Mouse (Mus musculus): ENCODE results near the gene Dolpp1. TPM values are rescaled to one million over a fixed set of nuclear protein-coding genes. Genes with fewer than 3 reads are reported as not detected.

Gene Dolpp1
- total RNA-seq (2012; rRNA removed) = 55.6 and 87.0 TPM in 2 replicates

- H3K4me1 ChIP-seq (ENCODE audit: control insufficient read depth in 2 of 2, insufficient read depth in 2 of 2, low read length in 2 of 2, poor library complexity in 1 of 2) = peaks cover 3 to 12% of the 10 kb centered on the region in 2 experiments; a peak in 1 of 4 replicates
- peaks cover 4% of the 10 kb centered on the region; the same call in 1 of the 2 replicates for H3K36me3 ChIP-seq (ENCODE audit: control insufficient read depth, insufficient read depth, low read length, poor library complexity, severe bottlenecking)
- in situ Hi-C loops (cut with MboI; ENCODE audit: low sequenced_read_pairs in 2 of 2, unreplicated experiment in 2 of 2) = no loop called here
- H3K4me3 ChIP-seq (ENCODE audit: insufficient read depth in 1 of 2, low read depth in 1 of 2, low read length in 2 of 2, poor library complexity in 1 of 2, severe bottlenecking in 1 of 2) = peak within 1 kb of the TSS; percentile 86 to 89
- H3K27ac ChIP-seq (ENCODE audit: insufficient read depth, low read depth, low read length, poor library complexity, severe bottlenecking) = no peak within 1 kb of the TSS
- TF ChIP-seq CHD2 (IDR thresholded peaks at IDR 0.05; ENCODE audit: low read depth, low read length) (peak; percentile 96), ZNF384 (IDR thresholded peaks at IDR 0.05; ENCODE audit: low read depth, low read length) (no peak)
- peak within 1 kb of the TSS; percentile 81 for H3K9ac ChIP-seq (ENCODE audit: insufficient read depth, low read depth, low read length, poor library complexity, severe bottlenecking)
- H3K9me3 ChIP-seq (ENCODE audit: control insufficient read depth, insufficient read depth, low read depth, low read length) = no peaks in the 10 kb centered on the region
- peak; percentile 96 for DNase-seq (ENCODE audit: low read depth, low spot score)
Observed at GRCm38 (mm10) chr2:30392114-30392576, at the start of gene Dolpp1. Gene Dolpp1 (plus strand): TSS chr2:30392254.

- in situ Hi-C loops (cut with MboI; ENCODE audit: low sequenced_read_pairs in 2 of 2, unreplicated experiment in 2 of 2) = no loop called here
- no peaks in the 10 kb centered on the region for H3K4me1 ChIP-seq (ENCODE audit: control insufficient read depth in 2 of 2, insufficient read depth in 2 of 2, low read length in 2 of 2, poor library complexity in 1 of 2)
- DNase-seq (ENCODE audit: low read depth, low spot score) = no peak
- no peaks in the 10 kb centered on the region for H3K9me3 ChIP-seq (ENCODE audit: control insufficient read depth, insufficient read depth, low read depth, low read length)
- TF ChIP-seq ZNF384 (IDR thresholded peaks at IDR 0.05; ENCODE audit: low read depth, low read length) = no peak
- no peak for TF ChIP-seq MAFK (IDR thresholded peaks at IDR 0.05; ENCODE audit: insufficient read depth, low read depth, low read length)
- TF ChIP-seq CHD2 (IDR thresholded peaks at IDR 0.05; ENCODE audit: low read depth, low read length) = no peak
- TF ChIP-seq ZC3H11A (IDR thresholded peaks at IDR 0.05; ENCODE audit: borderline replicate concordance, low read depth, low read length) = no peak
- TF ChIP-seq HCFC1 (IDR thresholded peaks at IDR 0.05; ENCODE audit: borderline replicate concordance, insufficient read depth, low read length) = no peak
- no peak overlapping the region for H3K4me3 ChIP-seq (ENCODE audit: insufficient read depth in 1 of 2, low read depth in 1 of 2, low read length in 2 of 2, poor library complexity in 1 of 2, severe bottlenecking in 1 of 2)
- no peak overlapping the region for H3K9ac ChIP-seq (ENCODE audit: insufficient read depth, low read depth, low read length, poor library complexity, severe bottlenecking)
- H3K27ac ChIP-seq (ENCODE audit: insufficient read depth, low read depth, low read length, poor library complexity, severe bottlenecking) = no peak overlapping the region
- peaks cover 86% of the 10 kb centered on the region for H3K36me3 ChIP-seq (ENCODE audit: control insufficient read depth, insufficient read depth, low read length, poor library complexity, severe bottlenecking)
Observed at GRCm38 (mm10) chr2:30342544-30342943, 49.5 kb upstream of the Dolpp1 start.

GRCm38 (mm10) chr2:30343601-30344137 lies 48.4 kb upstream of the Dolpp1 start:
- no peak for DNase-seq (ENCODE audit: low read depth, low spot score)
- H3K9ac ChIP-seq (ENCODE audit: insufficient read depth, low read depth, low read length, poor library complexity, severe bottlenecking) = no peak overlapping the region

GRCm38 (mm10) chr2:30345971-30346676 lies 45.9 kb upstream of the Dolpp1 start:
- TF ChIP-seq HCFC1 (IDR thresholded peaks at IDR 0.05; ENCODE audit: borderline replicate concordance, insufficient read depth, low read length) (no peak), ZNF384 (IDR thresholded peaks at IDR 0.05; ENCODE audit: low read depth, low read length) (no peak)
- Histone ChIP-seq H3K27ac (ENCODE audit: insufficient read depth, low read depth, low read length, poor library complexity, severe bottlenecking) (no peak overlapping the region), H3K4me1 (ENCODE audit: control insufficient read depth in 2 of 2, insufficient read depth in 2 of 2, low read length in 2 of 2, poor library complexity in 1 of 2) (no peaks in the 10 kb centered on the region; a peak in 1 of 4 replicates), H3K9ac (ENCODE audit: insufficient read depth, low read depth, low read length, poor library complexity, severe bottlenecking) (no peak overlapping the region), H3K4me3 (ENCODE audit: insufficient read depth in 1 of 2, low read depth in 1 of 2, low read length in 2 of 2, poor library complexity in 1 of 2, severe bottlenecking in 1 of 2) (no peak overlapping the region), H3K36me3 (ENCODE audit: control insufficient read depth, insufficient read depth, low read length, poor library complexity, severe bottlenecking) (peaks cover 72% of the 10 kb centered on the region), H3K9me3 (ENCODE audit: control insufficient read depth, insufficient read depth, low read depth, low read length) (no peaks in the 10 kb centered on the region)
- in situ Hi-C loops (cut with MboI; ENCODE audit: low sequenced_read_pairs in 2 of 2, unreplicated experiment in 2 of 2) = no loop called here
- DNase-seq (ENCODE audit: low read depth, low spot score) = no peak

More at GRCm38 (mm10) chr2:30343601-30344137, 48.4 kb upstream of the Dolpp1 start:
- peaks cover 84% of the 10 kb centered on the region for H3K36me3 ChIP-seq (ENCODE audit: control insufficient read depth, insufficient read depth, low read length, poor library complexity, severe bottlenecking)
- in situ Hi-C loops (cut with MboI; ENCODE audit: low sequenced_read_pairs in 2 of 2, unreplicated experiment in 2 of 2) = no loop called here
- H3K27ac ChIP-seq (ENCODE audit: insufficient read depth, low read depth, low read length, poor library complexity, severe bottlenecking) = no peak overlapping the region
- H3K9me3 ChIP-seq (ENCODE audit: control insufficient read depth, insufficient read depth, low read depth, low read length) = no peaks in the 10 kb centered on the region
- no peak for TF ChIP-seq MAFK (IDR thresholded peaks at IDR 0.05; ENCODE audit: insufficient read depth, low read depth, low read length)
- no peak for TF ChIP-seq HCFC1 (IDR thresholded peaks at IDR 0.05; ENCODE audit: borderline replicate concordance, insufficient read depth, low read length)
- no peak for TF ChIP-seq ZC3H11A (IDR thresholded peaks at IDR 0.05; ENCODE audit: borderline replicate concordance, low read depth, low read length)
- H3K4me1 ChIP-seq (ENCODE audit: control insufficient read depth in 2 of 2, insufficient read depth in 2 of 2, low read length in 2 of 2, poor library complexity in 1 of 2) = no peaks in the 10 kb centered on the region
- no peak overlapping the region for H3K4me3 ChIP-seq (ENCODE audit: insufficient read depth in 1 of 2, low read depth in 1 of 2, low read length in 2 of 2, poor library complexity in 1 of 2, severe bottlenecking in 1 of 2)

- Histone ChIP-seq H3K9ac (ENCODE audit: insufficient read depth, low read depth, low read length, poor library complexity, severe bottlenecking) (no peak overlapping the region), H3K9me3 (ENCODE audit: control insufficient read depth, insufficient read depth, low read depth, low read length) (no peaks in the 10 kb centered on the region), H3K27ac (ENCODE audit: insufficient read depth, low read depth, low read length, poor library complexity, severe bottlenecking) (no peak overlapping the region), H3K36me3 (ENCODE audit: control insufficient read depth, insufficient read depth, low read length, poor library complexity, severe bottlenecking) (peaks cover 47% of the 10 kb centered on the region), H3K4me3 (ENCODE audit: insufficient read depth in 1 of 2, low read depth in 1 of 2, low read length in 2 of 2, poor library complexity in 1 of 2, severe bottlenecking in 1 of 2) (no peak overlapping the region), H3K4me1 (ENCODE audit: control insufficient read depth in 2 of 2, insufficient read depth in 2 of 2, low read length in 2 of 2, poor library complexity in 1 of 2) (no peaks in the 10 kb centered on the region; a peak in 1 of 4 replicates)
- in situ Hi-C loops (cut with MboI; ENCODE audit: low sequenced_read_pairs in 2 of 2, unreplicated experiment in 2 of 2) = no loop called here
- no peak for DNase-seq (ENCODE audit: low read depth, low spot score)
- no peak for TF ChIP-seq CHD2 (IDR thresholded peaks at IDR 0.05; ENCODE audit: low read depth, low read length)
- no peak for TF ChIP-seq ZC3H11A (IDR thresholded peaks at IDR 0.05; ENCODE audit: borderline replicate concordance, low read depth, low read length)
- TF ChIP-seq HCFC1 (IDR thresholded peaks at IDR 0.05; ENCODE audit: borderline replicate concordance, insufficient read depth, low read length) = no peak
- TF ChIP-seq MAFK (IDR thresholded peaks at IDR 0.05; ENCODE audit: insufficient read depth, low read depth, low read length) = no peak
- no peak for TF ChIP-seq ZNF384 (IDR thresholded peaks at IDR 0.05; ENCODE audit: low read depth, low read length)
Observed at GRCm38 (mm10) chr2:30349196-30349595, 42.9 kb upstream of the Dolpp1 start.
